Mouse (Mus musculus) liver, adult 2 months (tissue): ENCODE measurements around the gene Wdr60.

Experiments
- CTCF ChIP-seq: fragments of 200-500 bp; IDR thresholded peaks from 2 replicates; pipeline ENCODE4 v1.5.1; 2011; ENCODE audit warnings: low read depth, low read length, control low read depth
- POLR2A ChIP-seq: fragments of 200-500 bp; IDR thresholded peaks from 2 replicates; pipeline ENCODE4 v1.6.1; 2011; ENCODE audit warnings: low read length, control low read depth; ENCODE audit not compliant: insufficient read depth; ENCODE audit errors: extremely low read depth

- TF ChIP-seq CTCF = peak; percentile 97
- no peak for TF ChIP-seq POLR2A
These were observed 60.4 kb downstream of the Wdr60 start for GRCm38 (mm10) chr12:116202176-116202981.
